Mouse (Mus musculus) stomach, postnatal 0 days (tissue): ENCODE data around the gene Spg7. TPM values are rescaled to one million over a fixed set of nuclear protein-coding genes. Genes with fewer than 3 reads are reported as not detected.
A peak's percentile ranks its signal among the peaks of the same experiment; 100 is the strongest.
"Not testable (repeated sequence)": the region's sequence is repeated elsewhere in the genome, so short reads cannot be mapped to it uniquely, and the experiment has no call there.

ENCODE experiments used
- ATAC-seq: fragments of 200-750 bp; cut with Nextera tagmentation; 2 replicates; pipeline ENCODE4 v1.8.0; 2017; ENCODE audit not compliant: low FRiP score, low TSS enrichment
- DNase-seq: peaks from one replicate; pipeline ENCODE4 v3.0.0-alpha.2; 2016; ENCODE audit warnings: low spot score
- H3K27ac ChIP-seq: fragments of 300-500 bp; sonication (generic); replicated peaks from 2 replicates; pipeline ENCODE4 v1.5.1; 2014; ENCODE audit warnings: mild to moderate bottlenecking, control low read depth
- H3K27me3 ChIP-seq: fragments of 300-500 bp; sonication (generic); 2 replicates; pipeline ENCODE4 v1.6.1; 2014; ENCODE audit warnings: low read length; ENCODE audit not compliant: control insufficient read depth, insufficient read depth
- H3K36me3 ChIP-seq: fragments of 300-500 bp; sonication (generic); 2 replicates; pipeline ENCODE4 v1.6.1; 2014; ENCODE audit warnings: low read length, mixed read lengths; ENCODE audit not compliant: control insufficient read depth, insufficient read depth
- H3K4me1 ChIP-seq: fragments of 300-500 bp; sonication (generic); replicated peaks from 2 replicates; pipeline ENCODE4 v1.6.1; 2014; ENCODE audit warnings: antibody characterized with exemption; ENCODE audit not compliant: control insufficient read depth, insufficient read depth
- H3K4me2 ChIP-seq: fragments of 300-500 bp; sonication (generic); replicated peaks from 2 replicates; pipeline ENCODE4 v1.6.1; 2014; ENCODE audit warnings: low read depth, mild to moderate bottlenecking, control low read depth, moderate library complexity
- H3K4me3 ChIP-seq: fragments of 300-500 bp; sonication (generic); 2 replicates; pipeline ENCODE4 v1.5.1; 2014; ENCODE audit warnings: low read depth, low read length, control low read depth
- H3K9ac ChIP-seq: fragments of 300-500 bp; sonication (generic); 2 replicates; pipeline ENCODE4 v1.6.1; 2014; ENCODE audit warnings: mild to moderate bottlenecking, low read length, control low read depth, mixed read lengths
- H3K9me3 ChIP-seq: fragments of 300-500 bp; sonication (generic); 2 replicates; pipeline ENCODE4 v1.6.1; 2016; ENCODE audit warnings: low read length; ENCODE audit not compliant: control insufficient read depth
- CTCF ChIP-seq: IDR thresholded peaks from 2 replicates; pipeline ENCODE4 v1.5.1; 2016; ENCODE audit warnings: antibody characterized with exemption, low read depth, mild to moderate bottlenecking, moderate library complexity
- EP300 ChIP-seq: optimal IDR thresholded peaks from 2 replicates; pipeline ENCODE3; 2016; ENCODE audit warnings: antibody characterized with exemption
- WGBS: fragments of 180-500 bp; shearing (Covaris S2); extraction: QIAGEN DNeasy Blood & Tissue Kit; methylation state at CpG from one replicate; pipeline ENCODE4 v1.1.7; 2014; 5-methylcytosine and 5-hydroxymethylcytosine counted together
- polyA plus RNA-seq: library from polyadenylated mRNA; unstranded; fragments of >200 nt; fragmentation: Nextera tagmentation; extraction: Ambion mirVana; gene quantifications from 2 replicates; pipeline ENCODE4 v1.2.1, GENCODE M21; 2015

Gene Spg7
- polyA plus RNA-seq, 1 experiment from 2014 or later: 29.6 TPM

GRCm38 (mm10) chr8:123020859-123021258 lies 41.9 kb upstream of the Spg7 start:
- no peak overlapping the region for H3K4me2 ChIP-seq
- H3K27ac ChIP-seq: peak overlapping the region; percentile 88
- TF ChIP-seq EP300: no peak
- no peak for TF ChIP-seq CTCF
- H3K36me3 ChIP-seq: no peaks in the 10 kb centered on the region
- H3K9ac ChIP-seq: no peak overlapping the region
- no peak overlapping the region for H3K4me3 ChIP-seq
- H3K9me3 ChIP-seq: no peaks in the 10 kb centered on the region
- no peaks in the 10 kb centered on the region for H3K27me3 ChIP-seq
- peaks cover 6% of the 10 kb centered on the region; the same call in 1 of the 2 replicates for H3K4me1 ChIP-seq
- ATAC-seq (peak; percentile 67), DNase-seq (no peak)
- WGBS: 57% methylated on average over 2 of the region's 2 CpGs

DNA sequence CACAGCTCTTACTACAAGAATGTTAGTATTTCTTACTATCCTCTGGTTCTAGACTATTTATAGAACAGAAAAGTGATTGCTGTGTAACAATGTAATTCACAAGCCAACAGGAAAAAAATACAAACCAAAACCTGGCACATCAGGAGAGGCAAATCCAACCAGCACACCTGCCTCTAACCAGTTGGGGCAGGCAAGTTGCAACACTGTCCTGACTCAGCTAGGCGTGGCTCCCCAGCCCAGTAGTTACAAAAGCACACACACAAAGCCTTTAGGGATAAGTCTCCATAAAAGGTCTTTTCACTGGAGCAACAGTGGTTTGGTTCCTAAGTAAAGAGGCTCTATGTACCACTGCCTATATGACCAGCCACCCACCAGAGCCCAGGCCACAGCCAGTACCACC lies 41.5 kb upstream of the Spg7 start:
- ATAC-seq: peak; percentile 92
- H3K27ac ChIP-seq: peak overlapping the region; percentile 88
- 39% methylated on average over 1 of the region's 1 CpGs for WGBS
- H3K9me3 ChIP-seq: no peaks in the 10 kb centered on the region
- H3K4me2 ChIP-seq: no peak overlapping the region
- no peak overlapping the region for H3K9ac ChIP-seq
- H3K4me3 ChIP-seq: no peak overlapping the region
- peak; percentile 80 for DNase-seq
- no peaks in the 10 kb centered on the region for H3K27me3 ChIP-seq
- H3K36me3 ChIP-seq: no peaks in the 10 kb centered on the region
- H3K4me1 ChIP-seq: peaks cover 6% of the 10 kb centered on the region; the same call in 1 of the 2 replicates
- TF ChIP-seq EP300: peak; percentile 93
- TF ChIP-seq CTCF: no peak

DNA sequence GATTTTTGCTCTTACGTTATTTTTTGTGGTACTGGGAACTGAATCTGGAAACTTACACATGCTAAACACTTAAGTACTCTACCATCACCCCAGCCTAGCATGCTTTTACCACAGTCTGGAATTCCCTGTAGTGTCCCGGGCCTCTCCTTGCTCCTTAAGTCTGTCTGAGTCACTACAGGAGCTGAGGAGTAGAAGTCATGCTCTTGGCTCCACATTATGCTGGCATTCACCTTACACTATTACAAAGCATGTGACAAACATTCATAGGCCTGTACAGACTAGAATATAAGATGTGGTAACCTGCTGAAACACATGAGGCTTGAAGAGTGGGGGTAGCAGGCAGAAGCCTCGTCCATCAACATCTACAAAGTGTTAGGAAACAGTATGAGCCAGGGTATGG lies 40.0 kb upstream of the Spg7 start:
- Histone ChIP-seq H3K4me1 (peaks cover 6% of the 10 kb centered on the region; the same call in 1 of the 2 replicates), H3K4me2 (no peak overlapping the region), H3K36me3 (no peaks in the 10 kb centered on the region), H3K27ac (peak overlapping the region; percentile 88), H3K27me3 (no peaks in the 10 kb centered on the region), H3K4me3 (no peak overlapping the region), H3K9ac (no peak overlapping the region), H3K9me3 (no peaks in the 10 kb centered on the region)
- TF ChIP-seq EP300 (no peak), CTCF (no peak)
- no peak for DNase-seq
- WGBS: 64% methylated on average over 3 of the region's 3 CpGs
- ATAC-seq: peak; percentile 64

- H3K9me3 ChIP-seq: no peaks in the 10 kb centered on the region
- ATAC-seq: no peak
- H3K36me3 ChIP-seq: no peaks in the 10 kb centered on the region
- H3K4me2 ChIP-seq: no peak overlapping the region
- no peaks in the 10 kb centered on the region for H3K27me3 ChIP-seq
- WGBS: 95% methylated on average over 2 of the region's 2 CpGs
- no peak for DNase-seq
- TF ChIP-seq EP300 (no peak), CTCF (no peak)
- H3K27ac ChIP-seq: no peak overlapping the region
- 0 out of 2 replicates have a peak, but pooled peaks cover 4% of the 10 kb centered on the region for H3K4me1 ChIP-seq
- no peak overlapping the region for H3K4me3 ChIP-seq
- no peak overlapping the region for H3K9ac ChIP-seq
These were observed 38.5 kb upstream of the Spg7 start for GRCm38 (mm10) chr8:123024226-123024625.

GRCm38 (mm10) chr8:123025951-123026351 lies 36.8 kb upstream of the Spg7 start:
- no peaks in the 10 kb centered on the region for H3K27me3 ChIP-seq
- no peaks in the 10 kb centered on the region for H3K9me3 ChIP-seq
- H3K36me3 ChIP-seq: no peaks in the 10 kb centered on the region
- WGBS: 64% methylated on average over 3 of the region's 3 CpGs
- H3K4me2 ChIP-seq: no peak overlapping the region
- no peak for ATAC-seq
- H3K9ac ChIP-seq: no peak overlapping the region
- H3K4me1 ChIP-seq: 0 out of 2 replicates have a peak, but pooled peaks cover 4% of the 10 kb centered on the region
- H3K27ac ChIP-seq: no peak overlapping the region
- H3K4me3 ChIP-seq: no peak overlapping the region
- TF ChIP-seq CTCF (no peak), EP300 (no peak)
- DNase-seq: no peak

- H3K27me3 ChIP-seq: no peaks in the 10 kb centered on the region
- H3K9me3 ChIP-seq: no peaks in the 10 kb centered on the region
- WGBS: 86% methylated on average over 8 of the region's 8 CpGs
- no peak overlapping the region for H3K9ac ChIP-seq
- H3K27ac ChIP-seq: no peak overlapping the region
- TF ChIP-seq CTCF (no peak), EP300 (no peak)
- H3K4me1 ChIP-seq: no peaks in the 10 kb centered on the region
- no peak for ATAC-seq
- no peaks in the 10 kb centered on the region for H3K36me3 ChIP-seq
- no peak overlapping the region for H3K4me2 ChIP-seq
- H3K4me3 ChIP-seq: no peak overlapping the region
- DNase-seq: no peak
These were observed 35.0 kb upstream of the Spg7 start for GRCm38 (mm10) chr8:123027786-123028185.

DNA sequence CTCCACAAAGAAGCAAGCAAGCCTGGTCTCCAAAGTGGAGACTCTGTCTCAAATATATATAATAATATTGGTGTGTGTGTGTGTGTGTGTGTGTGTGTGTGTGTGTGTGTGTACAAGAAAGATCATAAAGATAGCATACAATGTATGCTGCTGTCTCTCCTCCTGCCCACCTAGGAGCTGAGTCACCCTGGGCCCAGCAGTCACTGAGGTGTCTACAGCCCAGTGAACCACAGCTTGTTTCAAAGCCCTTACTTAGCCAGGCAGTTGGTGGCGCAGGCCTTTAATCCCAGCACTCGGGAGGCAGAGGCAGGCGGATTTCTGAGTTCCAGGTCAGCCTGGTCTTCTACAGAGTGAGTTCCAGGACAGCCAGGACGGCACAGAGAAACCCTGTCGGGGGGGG lies 32.7 kb upstream of the Spg7 start:
- not testable (repeated sequence) for H3K4me3 ChIP-seq, H3K27ac ChIP-seq, H3K9me3 ChIP-seq, H3K27me3 ChIP-seq, H3K9ac ChIP-seq, H3K4me1 ChIP-seq, ATAC-seq, DNase-seq, H3K4me2 ChIP-seq, H3K36me3 ChIP-seq
- 68% methylated on average over 4 of the region's 5 CpGs for WGBS
